Mouse (Mus musculus): ENCODE measurements at regions not wholly inside any gene's neighbourhood (a gene's known extent, or its start where the extent isn't known, plus 50 kb on each side); places are given as distances from the start of the nearest gene placed in this dataset.

- CTCF ChIA-PET, result interaction anchor here (0.6 kb wide), 1 partner anchor 35 kb away, joined by 4 read pairs; no protein-coding TSS in a partner anchor
These were observed 107.7 kb downstream of the Far1 start for GRCm38 (mm10) chr7:113621316-113621715.

DNA sequence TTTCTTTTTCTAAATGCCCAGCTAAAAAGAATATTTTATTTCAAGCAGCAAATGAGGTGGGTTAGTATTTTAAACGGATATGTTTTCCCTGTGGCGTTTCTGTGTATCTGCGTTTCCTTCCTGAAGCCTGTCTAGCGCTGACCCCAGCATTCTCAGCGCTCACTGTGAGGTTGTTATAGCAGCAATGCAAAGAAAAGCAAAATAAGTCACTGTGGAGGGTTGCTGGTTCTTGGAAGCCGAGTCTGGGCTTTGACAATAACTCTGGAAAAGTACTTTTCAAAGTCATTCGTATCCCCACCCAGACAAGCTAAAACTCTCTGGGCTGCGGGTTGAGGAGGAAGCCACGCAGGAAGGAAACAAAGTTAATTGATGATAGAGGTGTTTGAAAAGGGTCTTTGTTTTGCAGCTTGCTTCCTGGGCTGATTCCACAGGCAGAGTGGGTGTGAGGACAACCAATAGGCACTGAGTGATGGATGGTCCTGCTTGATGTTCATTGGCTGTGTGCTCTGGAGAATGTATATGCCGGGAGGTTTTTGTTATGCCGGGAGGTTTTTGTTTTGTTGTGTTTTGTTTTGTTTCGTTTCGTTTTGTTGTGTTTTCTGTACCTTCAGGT is 108.4 kb downstream of the Far1 start:
- CTCF ChIA-PET, result no interaction called here

- CTCF ChIA-PET, result no interaction called here
These were observed 109.7 kb downstream of the Far1 start for GRCm38 (mm10) chr7:113623296-113623695.

- CTCF ChIA-PET, result no interaction called here
These were observed 110.3 kb downstream of the Far1 start for GRCm38 (mm10) chr7:113623962-113624361.

DNA sequence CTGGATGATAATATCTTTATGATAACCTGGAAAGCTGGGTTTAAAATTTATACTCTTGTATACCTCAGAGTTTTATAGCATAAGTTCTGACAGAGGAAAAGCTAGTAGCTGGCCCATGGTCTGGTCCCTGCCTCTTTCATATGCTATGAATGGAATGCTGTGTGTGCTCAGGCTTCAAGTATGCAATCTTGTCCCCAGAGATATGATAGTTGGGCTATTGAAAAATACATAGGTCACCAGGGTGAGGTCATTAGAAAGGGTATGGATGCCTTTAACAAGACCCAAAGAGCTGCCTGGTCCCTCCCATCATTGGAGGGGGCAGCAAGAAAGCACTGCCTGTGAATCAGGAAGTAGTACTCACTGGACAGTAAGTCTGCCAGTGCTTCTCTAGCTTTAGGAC is 113.1 kb downstream of the Far1 start:
- CTCF ChIA-PET, result interaction anchor here (0.6 kb wide), 1 partner anchor 152 kb away, joined by 13 read pairs; no protein-coding TSS in a partner anchor

GRCm38 (mm10) chr7:113637011-113637600 is 123.5 kb downstream of the Far1 start:
- CTCF ChIA-PET, result no interaction called here

GRCm38 (mm10) chr7:113638098-113638497 is 124.5 kb downstream of the Far1 start:
- CTCF ChIA-PET, result no interaction called here

- CTCF ChIA-PET, result no interaction called here
These were observed 123.3 kb upstream of the Spon1 start for GRCm38 (mm10) chr7:113642540-113642939.

- CTCF ChIA-PET, result no interaction called here
These were observed 115.2 kb upstream of the Spon1 start for GRCm38 (mm10) chr7:113650631-113651030.

DNA sequence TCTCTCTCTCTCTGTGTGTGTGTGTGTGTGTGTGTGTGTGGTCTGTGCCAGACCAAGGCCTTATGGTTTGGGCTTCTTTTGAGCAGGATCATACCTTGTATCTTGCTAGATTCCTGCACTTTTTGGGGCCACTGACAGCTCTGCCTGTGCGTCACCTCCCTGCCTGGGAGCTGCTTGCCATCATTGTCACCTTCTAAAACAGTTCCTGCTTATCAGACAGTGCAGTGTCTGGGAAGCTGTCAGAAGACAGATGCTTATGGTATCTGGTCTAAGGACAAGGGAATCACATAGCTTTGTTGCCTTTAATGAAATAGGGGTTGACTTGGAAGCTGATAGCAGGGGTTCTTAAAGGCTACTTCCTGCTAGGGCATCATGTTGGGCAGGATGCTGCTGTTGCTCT is 114.1 kb upstream of the Spon1 start:
- CTCF ChIA-PET, result no interaction called here

DNA sequence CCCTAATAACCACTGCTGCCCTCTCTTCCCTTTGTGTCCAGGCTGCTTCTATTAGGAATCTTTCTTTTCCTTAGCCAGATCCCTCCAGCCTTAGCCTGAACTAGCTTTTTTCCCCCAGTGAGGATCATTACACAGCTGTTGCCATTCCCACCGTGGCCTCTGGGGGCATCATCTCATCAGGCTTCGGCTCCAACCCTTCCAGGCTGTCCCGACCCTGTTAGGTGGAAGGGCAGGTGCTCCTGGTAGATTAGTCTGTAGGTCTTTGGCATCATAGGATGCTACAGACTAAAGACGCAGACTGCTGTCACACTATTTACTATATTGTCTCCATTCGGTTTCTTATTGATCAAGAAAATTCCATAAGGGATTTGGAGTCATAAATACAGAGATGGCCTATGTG is 112.7 kb upstream of the Spon1 start:
- CTCF ChIA-PET, result no interaction called here

DNA sequence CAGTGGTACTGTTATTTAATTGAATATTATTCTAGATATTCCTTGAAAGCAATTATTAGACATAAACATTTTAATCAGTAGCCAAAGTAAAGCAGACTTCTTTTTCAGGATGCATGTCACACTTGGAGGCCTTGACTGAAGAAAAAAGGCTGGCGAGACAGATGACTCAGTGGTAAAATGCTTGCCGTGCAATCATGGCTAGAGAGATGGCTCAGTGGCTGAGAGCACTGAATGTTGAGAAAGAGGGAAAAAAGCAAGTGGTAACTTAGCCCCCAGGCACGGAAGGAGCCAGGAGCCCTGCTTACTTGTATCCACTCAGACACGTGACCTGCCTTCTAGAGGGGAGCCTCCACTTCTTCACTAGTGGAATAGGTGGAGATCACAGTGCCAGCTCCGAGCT is 110.5 kb upstream of the Spon1 start:
- CTCF ChIA-PET, result no interaction called here

- CTCF ChIA-PET, result interaction anchor here (0.9 kb wide), 1 partner anchor 11 kb away, joined by 3 read pairs; no protein-coding TSS in a partner anchor
These were observed 92.8 kb upstream of the Spon1 start for GRCm38 (mm10) chr7:113672779-113673595.

- CTCF ChIA-PET, result no interaction called here
These were observed 92.2 kb upstream of the Spon1 start for GRCm38 (mm10) chr7:113673596-113673956.

- CTCF ChIA-PET, result no interaction called here
These were observed 83.5 kb upstream of the Spon1 start for GRCm38 (mm10) chr7:113682271-113682670.

DNA sequence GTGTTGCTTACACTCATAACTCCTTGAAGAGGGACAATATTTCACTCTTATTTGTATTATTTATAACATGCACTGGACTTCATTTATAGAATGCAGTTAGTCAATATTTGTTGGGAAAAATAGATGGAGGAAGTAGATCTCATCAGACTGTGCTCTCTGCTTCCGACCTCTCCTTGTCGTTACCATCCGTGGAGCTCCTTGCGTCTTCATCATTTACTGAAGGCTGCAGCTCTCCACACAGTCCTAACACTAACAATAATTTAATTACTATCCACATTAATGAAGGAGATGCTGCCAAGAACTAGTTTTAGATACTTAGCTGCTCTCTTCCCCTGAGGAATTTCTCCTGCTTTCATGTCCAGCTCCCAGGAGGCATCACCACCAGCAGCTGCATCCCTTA is 80.4 kb upstream of the Spon1 start:
- CTCF ChIA-PET, result no interaction called here

DNA sequence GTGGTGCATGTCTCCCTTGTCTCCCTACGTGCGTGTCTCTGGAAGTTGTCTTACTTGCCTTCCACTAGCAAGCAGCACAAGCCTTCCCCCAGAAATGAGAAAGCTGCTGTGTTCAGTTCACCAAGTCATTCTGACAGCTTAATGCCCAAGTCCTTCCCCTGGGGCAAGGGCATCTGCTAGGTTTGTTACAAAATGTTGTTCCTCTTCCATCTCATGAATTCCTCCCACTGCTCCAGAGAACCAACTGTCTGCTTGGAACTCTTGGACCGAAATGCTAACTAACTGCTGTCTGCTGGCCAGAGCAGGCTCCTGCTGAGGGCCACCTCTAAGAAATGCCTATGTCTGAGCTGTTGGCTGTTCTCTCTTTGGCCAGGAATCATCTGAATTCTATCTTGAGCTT is 79.3 kb upstream of the Spon1 start:
- CTCF ChIA-PET, result no interaction called here

- CTCF ChIA-PET, result no interaction called here
These were observed 78.2 kb upstream of the Spon1 start for GRCm38 (mm10) chr7:113687566-113687965.

DNA sequence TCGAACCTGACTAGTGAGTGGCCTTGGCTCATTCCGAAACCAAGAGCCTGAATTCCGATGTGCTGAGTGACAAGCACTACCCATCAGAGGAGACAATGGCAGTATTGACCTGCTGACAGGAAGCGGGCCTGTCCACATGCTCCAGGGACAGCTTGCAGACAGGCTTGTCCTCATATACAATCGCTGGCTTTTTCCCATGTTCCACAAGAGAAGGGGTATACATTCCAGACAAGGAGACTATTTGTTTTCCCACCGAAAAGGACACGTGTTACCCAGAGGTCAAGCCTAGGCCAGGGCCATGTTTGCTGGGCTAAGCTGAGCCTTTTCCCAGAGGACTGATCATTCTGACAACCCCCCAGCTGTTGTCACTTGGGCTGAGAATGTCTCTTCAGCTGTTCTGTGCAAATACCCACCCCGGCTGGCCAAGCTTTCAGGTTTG is 77.5 kb upstream of the Spon1 start:
- CTCF ChIA-PET, result no interaction called here

DNA sequence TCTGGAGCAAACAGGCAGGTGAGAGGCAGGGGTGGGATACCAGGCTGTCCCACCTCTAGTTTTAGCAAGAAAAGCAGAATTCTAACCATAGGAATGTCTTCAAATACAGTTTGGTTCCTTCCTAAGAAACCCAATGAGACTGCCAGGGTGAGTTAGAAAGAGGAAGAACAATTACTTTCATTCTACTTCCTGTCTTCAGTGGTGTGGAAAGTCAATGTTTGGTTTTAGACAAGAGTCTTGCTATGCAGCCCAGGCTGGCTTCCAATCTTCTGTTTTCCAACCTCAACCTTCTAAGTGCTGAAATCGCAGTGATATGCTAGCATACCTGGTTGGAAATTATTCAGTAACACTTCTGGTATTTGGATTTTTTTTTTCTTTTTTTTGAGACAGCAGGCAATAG is 77.1 kb upstream of the Spon1 start:
- CTCF ChIA-PET, result interaction anchor here (0.6 kb wide), 1 partner anchor 443 kb away, joined by 4 read pairs; no protein-coding TSS in a partner anchor

DNA sequence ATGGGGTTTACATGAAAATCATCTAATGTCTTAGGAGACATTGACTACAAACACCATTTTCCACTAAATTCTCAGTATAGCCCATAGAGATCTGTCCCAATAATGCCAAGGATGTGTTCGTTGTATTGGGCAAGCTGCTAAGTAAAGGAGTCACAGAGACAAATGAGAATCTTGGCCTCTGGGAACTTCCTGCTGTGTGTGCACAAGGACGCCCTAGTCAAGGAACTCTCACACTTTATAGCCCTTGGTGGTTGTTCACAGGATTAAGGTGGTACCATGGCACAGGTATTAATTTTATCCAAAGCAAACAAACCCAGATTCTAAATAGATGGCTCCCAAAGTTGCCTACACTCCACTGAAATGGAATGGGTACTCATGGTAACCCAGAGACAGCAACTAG is 76.7 kb upstream of the Spon1 start:
- CTCF ChIA-PET, result interaction anchor here (0.6 kb wide), 1 partner anchor 443 kb away, joined by 4 read pairs; no protein-coding TSS in a partner anchor

DNA sequence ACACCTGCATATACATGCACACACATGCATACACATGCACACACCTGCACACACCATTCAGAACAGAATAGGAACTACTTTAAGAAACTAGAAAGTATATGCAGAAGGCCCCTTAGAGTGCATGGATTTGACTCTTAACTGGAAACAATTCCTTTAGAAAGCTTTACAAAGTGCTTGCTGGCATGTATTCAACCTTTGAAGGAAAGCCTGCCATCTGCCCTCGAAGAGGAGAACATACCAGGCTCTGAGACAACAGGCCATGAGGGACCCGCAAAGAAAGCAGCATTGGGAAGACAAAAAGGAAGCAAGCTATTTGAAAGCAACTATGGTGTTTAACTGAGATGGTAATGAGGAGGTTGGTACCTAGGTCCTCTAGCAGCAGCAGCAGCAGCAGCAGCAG is 74.0 kb upstream of the Spon1 start:
- CTCF ChIA-PET, result no interaction called here

GRCm38 (mm10) chr7:113693526-113693925 is 72.3 kb upstream of the Spon1 start:
- CTCF ChIA-PET, result no interaction called here
